Mouse (Mus musculus) stomach, postnatal 0 days (tissue): Measurements from ENCODE around the gene Trank1. TPM values are rescaled to one million over a fixed set of nuclear protein-coding genes. Genes with fewer than 3 reads are reported as not detected.

Experiments used
- ATAC-seq: fragments of 200-750 bp; cut with Nextera tagmentation; 2 replicates; pipeline ENCODE4 v1.8.0; 2017; ENCODE audit not compliant: low FRiP score, low TSS enrichment
- DNase-seq: peaks from one replicate; pipeline ENCODE4 v3.0.0-alpha.2; 2016; ENCODE audit warnings: low spot score
- H3K27ac ChIP-seq: fragments of 300-500 bp; sonication (generic); replicated peaks from 2 replicates; pipeline ENCODE4 v1.5.1; 2014; ENCODE audit warnings: mild to moderate bottlenecking, control low read depth
- H3K27me3 ChIP-seq: fragments of 300-500 bp; sonication (generic); 2 replicates; pipeline ENCODE4 v1.6.1; 2014; ENCODE audit warnings: low read length; ENCODE audit not compliant: control insufficient read depth, insufficient read depth
- H3K36me3 ChIP-seq: fragments of 300-500 bp; sonication (generic); 2 replicates; pipeline ENCODE4 v1.6.1; 2014; ENCODE audit warnings: low read length, mixed read lengths; ENCODE audit not compliant: control insufficient read depth, insufficient read depth
- H3K4me1 ChIP-seq: fragments of 300-500 bp; sonication (generic); replicated peaks from 2 replicates; pipeline ENCODE4 v1.6.1; 2014; ENCODE audit warnings: antibody characterized with exemption; ENCODE audit not compliant: control insufficient read depth, insufficient read depth
- H3K4me2 ChIP-seq: fragments of 300-500 bp; sonication (generic); replicated peaks from 2 replicates; pipeline ENCODE4 v1.6.1; 2014; ENCODE audit warnings: low read depth, mild to moderate bottlenecking, control low read depth, moderate library complexity
- H3K4me3 ChIP-seq: fragments of 300-500 bp; sonication (generic); 2 replicates; pipeline ENCODE4 v1.5.1; 2014; ENCODE audit warnings: low read depth, low read length, control low read depth
- H3K9ac ChIP-seq: fragments of 300-500 bp; sonication (generic); 2 replicates; pipeline ENCODE4 v1.6.1; 2014; ENCODE audit warnings: mild to moderate bottlenecking, low read length, control low read depth, mixed read lengths
- H3K9me3 ChIP-seq: fragments of 300-500 bp; sonication (generic); 2 replicates; pipeline ENCODE4 v1.6.1; 2016; ENCODE audit warnings: low read length; ENCODE audit not compliant: control insufficient read depth
- CTCF ChIP-seq: IDR thresholded peaks from 2 replicates; pipeline ENCODE4 v1.5.1; 2016; ENCODE audit warnings: antibody characterized with exemption, low read depth, mild to moderate bottlenecking, moderate library complexity
- EP300 ChIP-seq: optimal IDR thresholded peaks from 2 replicates; pipeline ENCODE3; 2016; ENCODE audit warnings: antibody characterized with exemption
- WGBS: fragments of 180-500 bp; shearing (Covaris S2); extraction: QIAGEN DNeasy Blood & Tissue Kit; methylation state at CpG from one replicate; pipeline ENCODE4 v1.1.7; 2014; 5-methylcytosine and 5-hydroxymethylcytosine counted together
- polyA plus RNA-seq: library from polyadenylated mRNA; unstranded; fragments of >200 nt; fragmentation: Nextera tagmentation; extraction: Ambion mirVana; gene quantifications from 2 replicates; pipeline ENCODE4 v1.2.1, GENCODE M21; 2015

Trank1 gene
- polyA plus RNA-seq, 1 experiment from 2014 or later: 0.16 TPM

DNA sequence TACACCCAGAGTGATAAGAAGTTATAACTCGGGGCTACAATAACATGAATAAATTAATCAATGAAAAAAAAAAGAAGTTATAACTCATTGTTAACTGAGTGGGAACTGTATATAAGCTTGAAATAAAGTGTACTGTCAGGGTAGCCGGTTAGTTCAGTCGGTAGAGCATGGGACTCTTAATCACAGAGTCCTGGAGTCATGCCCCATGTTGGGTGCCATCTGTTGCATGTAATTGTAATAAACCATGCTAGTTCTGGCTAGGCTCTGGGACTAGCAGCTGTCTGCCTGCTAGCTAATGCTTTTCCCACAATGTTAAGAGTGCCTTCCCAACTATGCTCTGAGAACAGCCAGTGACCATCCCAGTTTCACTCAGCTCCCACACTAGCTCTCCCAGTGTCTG lies 60.5 kb downstream of the Trank1 start:
- WGBS: 89% methylated on average over 3 of the region's 3 CpGs
- Histone ChIP-seq H3K9me3 (no peaks in the 10 kb centered on the region), H3K4me3 (no peak overlapping the region), H3K27ac (no peak overlapping the region), H3K9ac (no peak overlapping the region), H3K36me3 (no peaks in the 10 kb centered on the region), H3K27me3 (no peaks in the 10 kb centered on the region), H3K4me1 (no peaks in the 10 kb centered on the region), H3K4me2 (no peak overlapping the region)
- DNase-seq (no peak), ATAC-seq (no peak)
- no peak for TF ChIP-seq EP300
- TF ChIP-seq CTCF: no peak

DNA sequence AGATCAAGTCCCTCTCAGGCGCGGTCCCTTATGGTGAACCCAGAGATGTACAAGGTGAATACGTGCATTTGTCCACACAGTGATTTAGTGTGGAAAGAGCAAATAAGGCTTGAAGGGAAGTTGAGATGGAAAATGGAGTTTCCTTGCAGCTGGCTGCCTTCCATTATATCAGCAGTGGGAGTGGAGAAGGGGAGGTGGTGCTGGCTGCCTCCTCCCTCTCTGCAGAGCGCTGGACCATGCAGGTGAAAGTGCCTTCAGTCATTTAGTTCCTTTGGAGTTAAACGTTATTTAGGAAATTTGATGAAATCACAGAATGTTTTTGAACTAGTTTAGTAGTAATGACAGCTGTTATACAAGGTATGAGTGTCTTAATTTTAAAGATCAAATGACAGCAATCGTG lies 66.3 kb downstream of the Trank1 start:
- Histone ChIP-seq H3K4me2 (no peak overlapping the region), H3K9me3 (no peaks in the 10 kb centered on the region), H3K27ac (no peak overlapping the region), H3K4me1 (no peaks in the 10 kb centered on the region), H3K9ac (no peak overlapping the region), H3K36me3 (no peaks in the 10 kb centered on the region), H3K27me3 (no peaks in the 10 kb centered on the region), H3K4me3 (no peak overlapping the region)
- no peak for TF ChIP-seq EP300
- TF ChIP-seq CTCF: no peak
- WGBS: 78% methylated on average over 6 of the region's 6 CpGs
- ATAC-seq: no peak
- DNase-seq: peak; percentile 7

DNA sequence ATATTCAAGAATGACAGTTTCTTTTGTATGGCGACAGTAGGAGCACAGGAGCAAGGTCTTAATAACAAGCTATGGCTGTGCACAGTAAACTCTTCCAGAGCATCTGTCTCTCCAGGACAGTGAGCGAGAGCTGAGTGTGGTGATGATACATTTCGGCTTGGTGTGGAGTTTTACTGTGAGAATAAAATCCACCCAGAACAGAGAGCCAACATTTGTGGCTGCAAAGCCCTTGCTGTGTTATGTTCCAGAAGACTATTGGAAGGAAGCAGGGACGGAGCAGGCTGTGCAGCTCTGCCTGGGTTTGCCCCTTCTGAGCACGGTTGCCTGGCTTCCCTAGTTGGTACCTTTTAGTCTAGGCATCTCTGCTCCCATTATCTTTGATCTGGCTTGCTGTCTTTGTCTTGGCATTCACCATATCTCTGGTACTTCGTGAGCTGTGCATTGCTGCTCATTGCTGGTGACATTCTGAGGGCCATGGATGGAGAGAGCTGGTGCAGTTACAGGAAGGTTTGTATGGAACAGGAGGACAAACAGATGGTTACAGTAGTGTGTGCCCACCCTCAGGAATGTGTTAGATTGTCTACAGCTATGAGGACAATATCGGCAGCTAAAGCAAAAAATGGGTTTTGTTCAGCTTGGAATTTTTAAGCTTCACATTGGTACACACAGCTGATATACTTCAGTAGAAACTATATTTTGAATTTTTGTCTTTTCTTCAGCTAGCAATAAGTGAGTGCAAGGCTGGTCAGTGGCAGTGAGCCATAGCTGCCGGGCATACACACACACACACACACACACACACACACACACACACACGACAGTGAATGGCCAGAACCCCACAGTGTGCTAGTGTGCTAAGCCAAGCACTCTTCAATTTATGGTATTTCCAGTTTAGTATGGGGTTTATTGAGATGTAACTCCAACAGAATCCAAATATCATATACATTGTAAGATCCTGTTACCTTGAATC lies 69.8 kb downstream of the Trank1 start:
- H3K36me3 ChIP-seq: no peaks in the 10 kb centered on the region
- H3K4me2 ChIP-seq: no peak overlapping the region
- ATAC-seq: no peak
- H3K9ac ChIP-seq: no peak overlapping the region
- H3K4me1 ChIP-seq: no peaks in the 10 kb centered on the region
- 76% methylated on average over 9 of the region's 9 CpGs for WGBS
- H3K27ac ChIP-seq: no peak overlapping the region
- no peaks in the 10 kb centered on the region for H3K9me3 ChIP-seq
- no peak overlapping the region for H3K4me3 ChIP-seq
- peak; percentile 6 for DNase-seq
- no peaks in the 10 kb centered on the region for H3K27me3 ChIP-seq
- TF ChIP-seq CTCF: no peak
- TF ChIP-seq EP300: no peak

DNA sequence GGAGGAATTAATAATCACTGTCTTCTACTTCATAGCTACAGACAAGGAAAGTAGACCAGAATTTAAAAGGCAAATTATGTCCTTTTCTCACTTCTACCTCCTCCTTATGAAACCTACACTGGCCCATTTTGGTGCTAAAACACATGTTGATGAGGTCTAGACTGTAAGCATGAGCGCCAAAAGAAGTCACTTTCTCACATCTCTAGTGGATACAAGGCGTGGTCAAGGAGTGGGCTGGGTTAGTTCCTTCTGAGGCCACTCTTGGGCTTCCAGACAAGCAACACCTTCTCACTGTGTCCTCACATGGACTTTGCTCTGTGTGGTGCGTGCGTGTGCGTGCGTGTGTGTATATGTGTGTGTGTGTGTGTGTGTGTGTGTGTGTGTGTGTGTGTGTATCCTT lies 70.9 kb downstream of the Trank1 start:
- no peak overlapping the region for H3K27ac ChIP-seq
- 87% methylated on average over 6 of the region's 6 CpGs for WGBS
- ATAC-seq (no peak), DNase-seq (peak; percentile 7)
- H3K4me2 ChIP-seq: no peak overlapping the region
- H3K4me3 ChIP-seq: no peak overlapping the region
- H3K27me3 ChIP-seq: no peaks in the 10 kb centered on the region
- H3K9me3 ChIP-seq: no peaks in the 10 kb centered on the region
- TF ChIP-seq CTCF: no peak
- TF ChIP-seq EP300: no peak
- H3K4me1 ChIP-seq: no peaks in the 10 kb centered on the region
- H3K9ac ChIP-seq: no peak overlapping the region
- H3K36me3 ChIP-seq: no peaks in the 10 kb centered on the region

DNA sequence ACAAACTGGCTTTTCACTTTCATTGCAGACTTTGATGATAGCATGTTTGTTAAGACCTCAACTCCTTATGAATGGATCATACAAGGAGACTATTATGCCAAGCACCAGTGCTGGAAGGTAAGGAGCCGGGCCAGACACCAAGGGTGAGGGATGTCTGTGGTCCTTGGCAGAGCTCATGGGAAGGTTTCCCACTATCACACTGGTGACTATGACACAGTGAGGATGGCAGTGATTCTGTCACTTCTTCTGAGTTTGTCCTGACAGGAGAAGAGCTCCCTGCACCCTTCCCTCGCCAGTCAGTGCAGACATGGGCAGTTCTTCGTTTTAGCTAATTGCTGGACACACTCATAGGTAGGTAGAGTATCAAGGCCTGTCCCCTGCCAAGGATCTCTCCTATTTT lies 71.5 kb downstream of the Trank1 start:
- 76% methylated on average over 3 of the region's 3 CpGs for whole genome bisulfite sequencing

DNA sequence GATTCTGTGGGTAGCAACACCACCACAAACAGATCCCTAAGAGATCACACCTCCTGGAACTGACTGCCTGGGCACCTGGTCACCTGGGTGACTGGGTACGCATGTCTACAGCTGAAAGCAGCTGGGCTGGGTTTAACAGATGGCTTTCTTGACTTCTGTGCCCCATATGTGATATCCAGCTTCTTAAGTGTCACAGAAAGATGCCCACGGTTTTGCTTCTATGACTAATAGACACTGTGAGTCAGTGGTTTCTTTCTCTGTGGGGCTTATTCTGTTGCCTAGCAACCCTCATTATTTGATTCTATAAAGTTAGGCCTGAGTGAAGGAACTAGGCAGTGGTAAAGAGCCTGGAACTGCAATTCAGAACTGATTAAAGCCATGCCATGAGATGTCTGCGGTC lies 72.2 kb downstream of the Trank1 start:
- H3K4me1 ChIP-seq: no peaks in the 10 kb centered on the region
- H3K4me3 ChIP-seq: no peak overlapping the region
- peak; percentile 9 for DNase-seq
- H3K9me3 ChIP-seq: no peaks in the 10 kb centered on the region
- ATAC-seq: no peak
- H3K36me3 ChIP-seq: no peaks in the 10 kb centered on the region
- 55% methylated on average over 3 of the region's 3 CpGs for WGBS
- H3K27me3 ChIP-seq: no peaks in the 10 kb centered on the region
- TF ChIP-seq EP300 (no peak), CTCF (no peak)
- H3K27ac ChIP-seq: no peak overlapping the region
- H3K4me2 ChIP-seq: no peak overlapping the region
- no peak overlapping the region for H3K9ac ChIP-seq

More for the DNA sequence above, 71.5 kb downstream of the Trank1 start:
- ATAC-seq (no peak), DNase-seq (peak; percentile 4)
- H3K36me3 ChIP-seq: no peaks in the 10 kb centered on the region
- no peak overlapping the region for H3K4me2 ChIP-seq
- H3K27me3 ChIP-seq: no peaks in the 10 kb centered on the region
- H3K9ac ChIP-seq: no peak overlapping the region
- no peaks in the 10 kb centered on the region for H3K9me3 ChIP-seq
- H3K4me1 ChIP-seq: no peaks in the 10 kb centered on the region
- TF ChIP-seq EP300 (no peak), CTCF (no peak)
- no peak overlapping the region for H3K27ac ChIP-seq
- no peak overlapping the region for H3K4me3 ChIP-seq
